Mouse (Mus musculus) forebrain, embryonic 16.5 days (tissue): ENCODE measurements around the gene Ptpn6. TPM values are rescaled to one million over a fixed set of nuclear protein-coding genes. Genes with fewer than 3 reads are reported as not detected.
"Not testable (repeated sequence)": the region's sequence is repeated elsewhere in the genome, so short reads cannot be mapped to it uniquely, and the experiment has no call there.

ENCODE experiments used
- ATAC-seq: fragments of 200-750 bp; cut with Nextera tagmentation; 2 replicates; pipeline ENCODE4 v1.8.0; 2017; ENCODE audit warnings: mild to moderate bottlenecking, moderate library complexity
- H3K27ac ChIP-seq: fragments of 300-500 bp; sonication (generic); 2 replicates; pipeline ENCODE4 v1.5.1; 2014; ENCODE audit warnings: low read length, control low read depth
- H3K27me3 ChIP-seq: fragments of 300-500 bp; sonication (generic); replicated peaks from 2 replicates; pipeline ENCODE4 v1.6.1; 2014; ENCODE audit warnings: low read length; ENCODE audit not compliant: control insufficient read depth, insufficient read depth
- H3K36me3 ChIP-seq: fragments of 300-500 bp; sonication (generic); 2 replicates; pipeline ENCODE4 v1.6.1; 2014; ENCODE audit not compliant: control insufficient read depth, insufficient read depth
- H3K4me1 ChIP-seq: fragments of 300-500 bp; sonication (generic); replicated peaks from 2 replicates; pipeline ENCODE4 v1.6.1; 2014; ENCODE audit warnings: low read length; ENCODE audit not compliant: control insufficient read depth, insufficient read depth
- H3K4me2 ChIP-seq: fragments of 300-500 bp; sonication (generic); 2 replicates; pipeline ENCODE4 v1.6.1; 2014; ENCODE audit warnings: mild to moderate bottlenecking, low read length, control low read depth
- H3K4me3 ChIP-seq: fragments of 300-500 bp; sonication (generic); replicated peaks from 2 replicates; pipeline ENCODE4 v1.5.1; 2014; ENCODE audit warnings: mild to moderate bottlenecking, low read length, control low read depth
- H3K9ac ChIP-seq: fragments of 300-500 bp; sonication (generic); replicated peaks from 2 replicates; pipeline ENCODE4 v1.6.1; 2014; ENCODE audit warnings: low read depth, low read length, control low read depth
- H3K9me3 ChIP-seq: fragments of 300-500 bp; sonication (generic); 2 replicates; pipeline ENCODE4 v1.6.1; 2016; ENCODE audit warnings: low read length; ENCODE audit not compliant: control insufficient read depth
- WGBS: fragments of 180-500 bp; shearing (Covaris S2); extraction: QIAGEN DNeasy Blood & Tissue Kit; methylation state at CpG from one replicate; pipeline ENCODE4 v1.1.7; 2014; 5-methylcytosine and 5-hydroxymethylcytosine counted together
- microRNA counts: library from miRNA; unstranded; fragments of <30 nt; microRNA quantifications from one replicate; lab custom pipeline; 2016
- microRNA-seq: library from miRNA; unstranded; fragments of <30 nt; microRNA quantifications from one replicate; pipeline ENCODE4, GENCODE M21; 2017
- polyA plus RNA-seq: library from polyadenylated mRNA; unstranded; fragments of >200 nt; fragmentation: Nextera tagmentation; extraction: Ambion mirVana; gene quantifications from 2 replicates; pipeline ENCODE4 v1.2.1, GENCODE M21; 2015

Gene Ptpn6
- polyA plus RNA-seq, 1 experiment from 2014 or later, result 3.3 TPM

DNA sequence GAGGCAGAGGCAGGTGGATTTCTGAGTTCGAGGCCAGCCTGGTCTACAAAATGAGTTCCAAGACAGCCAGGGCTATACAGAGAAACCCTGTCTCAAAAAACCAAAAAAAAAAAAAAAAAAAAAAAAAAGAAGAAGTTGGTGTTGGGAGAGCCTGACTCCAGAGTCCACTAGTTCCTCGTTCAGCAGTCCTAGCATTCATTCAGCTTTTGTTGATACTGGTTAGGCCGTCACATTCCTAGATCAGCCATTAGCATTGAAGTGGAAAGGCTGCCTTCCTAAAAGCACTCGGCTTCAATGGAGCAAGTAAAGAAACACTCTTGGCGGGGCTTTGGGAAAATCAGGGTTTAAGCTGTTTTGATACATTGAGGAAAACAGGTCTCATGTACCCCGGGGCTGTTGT is 56.2 kb downstream of the Ptpn6 start:
- H3K4me3 ChIP-seq, H3K4me2 ChIP-seq, H3K27me3 ChIP-seq, H3K36me3 ChIP-seq, H3K9me3 ChIP-seq, ATAC-seq, H3K4me1 ChIP-seq, H3K9ac ChIP-seq, H3K27ac ChIP-seq: not testable (repeated sequence)
- WGBS, result 39% methylated on average over 6 of the region's 6 CpGs

DNA sequence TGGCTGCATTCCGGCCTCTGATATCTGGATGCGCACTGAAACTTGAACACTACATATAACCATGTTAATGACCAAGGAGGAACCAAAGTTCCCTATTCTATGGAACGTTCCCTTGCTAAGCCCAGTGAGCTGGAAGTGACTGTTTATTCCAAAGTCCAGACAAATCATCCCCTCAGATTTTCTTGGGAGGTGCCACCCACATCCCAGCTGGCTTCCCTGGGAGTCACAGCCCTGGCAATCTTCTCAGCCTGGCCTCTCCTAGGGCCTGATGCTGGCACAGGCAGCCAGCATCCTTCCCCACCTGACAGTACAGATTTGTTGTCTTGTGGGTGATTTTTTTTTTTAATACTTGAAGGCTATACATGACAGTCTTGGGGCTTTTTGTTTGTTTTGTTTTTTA is 59.0 kb downstream of the Ptpn6 start:
- H3K9ac ChIP-seq, result no peak overlapping the region
- H3K4me2 ChIP-seq, result no peak overlapping the region
- no peaks in the 10 kb centered on the region for H3K4me1 ChIP-seq
- H3K27me3 ChIP-seq, result no peaks in the 10 kb centered on the region
- H3K4me3 ChIP-seq, result no peak overlapping the region
- 96% methylated on average over 3 of the region's 3 CpGs for WGBS
- H3K9me3 ChIP-seq, result no peaks in the 10 kb centered on the region
- no peaks in the 10 kb centered on the region for H3K36me3 ChIP-seq
- no peak for ATAC-seq
- H3K27ac ChIP-seq, result no peak overlapping the region

DNA sequence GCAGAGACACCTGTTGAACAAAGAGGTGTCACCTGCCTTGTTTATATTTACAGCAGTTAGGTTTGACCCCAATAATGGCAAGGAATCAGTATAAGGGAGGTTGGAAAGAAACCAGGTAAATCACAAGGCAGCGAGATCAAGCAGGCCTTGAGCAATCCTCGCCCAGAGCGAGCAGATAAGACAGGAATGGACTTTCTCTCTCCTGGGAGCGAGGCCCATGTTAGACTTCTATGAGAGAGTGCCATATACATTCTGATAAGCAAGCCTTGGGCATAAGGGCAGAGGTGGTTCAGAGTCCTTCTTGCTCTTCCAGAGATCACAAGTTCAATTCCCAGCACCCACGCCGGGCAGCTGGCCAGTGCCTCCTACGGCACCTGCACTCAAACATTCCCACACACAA is 59.7 kb downstream of the Ptpn6 start:
- no peak for ATAC-seq
- no peak overlapping the region for H3K27ac ChIP-seq
- no peak overlapping the region for H3K4me3 ChIP-seq
- H3K27me3 ChIP-seq, result no peaks in the 10 kb centered on the region
- H3K9ac ChIP-seq, result no peak overlapping the region
- no peak overlapping the region for H3K4me2 ChIP-seq
- H3K4me1 ChIP-seq, result no peaks in the 10 kb centered on the region
- H3K9me3 ChIP-seq, result no peaks in the 10 kb centered on the region
- 95% methylated on average over 7 of the region's 7 CpGs for WGBS
- no peaks in the 10 kb centered on the region for H3K36me3 ChIP-seq

GRCm38 (mm10) chr6:124676171-124676570 is 62.3 kb downstream of the Ptpn6 start:
- Histone ChIP-seq H3K36me3 (no peaks in the 10 kb centered on the region), H3K4me2 (no peak overlapping the region), H3K4me1 (no peaks in the 10 kb centered on the region), H3K27me3 (no peaks in the 10 kb centered on the region), H3K4me3 (no peak overlapping the region), H3K27ac (no peak overlapping the region), H3K9ac (no peak overlapping the region), H3K9me3 (no peaks in the 10 kb centered on the region)
- no peak for ATAC-seq
- WGBS, result 89% methylated on average over 6 of the region's 6 CpGs

- H3K36me3 ChIP-seq, result no peaks in the 10 kb centered on the region
- no peaks in the 10 kb centered on the region for H3K9me3 ChIP-seq
- H3K27ac ChIP-seq, result no peak overlapping the region
- 95% methylated on average over 7 of the region's 7 CpGs for WGBS
- no peaks in the 10 kb centered on the region for H3K27me3 ChIP-seq
- no peak for ATAC-seq
- no peak overlapping the region for H3K9ac ChIP-seq
- H3K4me1 ChIP-seq, result no peaks in the 10 kb centered on the region
- no peak overlapping the region for H3K4me2 ChIP-seq
- no peak overlapping the region for H3K4me3 ChIP-seq
These were observed 63.9 kb downstream of the Ptpn6 start for GRCm38 (mm10) chr6:124674591-124674990.

DNA sequence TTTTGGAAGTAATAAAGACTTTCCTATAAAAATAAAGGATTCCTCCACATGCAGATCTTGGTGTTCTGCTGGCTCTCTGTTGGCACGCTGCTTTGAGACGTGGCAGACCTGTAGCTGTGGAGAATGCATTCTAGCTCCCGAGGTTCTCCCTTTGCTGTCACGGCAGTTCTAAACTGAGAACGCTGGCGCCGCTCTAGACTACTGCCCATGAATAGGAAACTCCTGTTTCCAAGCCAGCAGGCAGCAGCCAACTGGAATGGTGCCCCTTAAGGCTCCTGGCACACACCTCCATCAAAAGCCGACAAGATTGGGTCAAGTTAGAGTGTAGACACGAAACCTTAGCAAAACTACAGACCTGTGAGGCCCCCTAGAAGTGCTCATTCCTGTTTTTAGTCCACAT is 64.9 kb downstream of the Ptpn6 start:
- 83% methylated on average over 9 of the region's 9 CpGs for WGBS
- Histone ChIP-seq H3K9ac (no peak overlapping the region), H3K36me3 (no peaks in the 10 kb centered on the region), H3K27me3 (no peaks in the 10 kb centered on the region), H3K27ac (no peak overlapping the region), H3K9me3 (no peaks in the 10 kb centered on the region), H3K4me1 (no peaks in the 10 kb centered on the region), H3K4me3 (no peak overlapping the region), H3K4me2 (no peak overlapping the region)
- ATAC-seq, result no peak

DNA sequence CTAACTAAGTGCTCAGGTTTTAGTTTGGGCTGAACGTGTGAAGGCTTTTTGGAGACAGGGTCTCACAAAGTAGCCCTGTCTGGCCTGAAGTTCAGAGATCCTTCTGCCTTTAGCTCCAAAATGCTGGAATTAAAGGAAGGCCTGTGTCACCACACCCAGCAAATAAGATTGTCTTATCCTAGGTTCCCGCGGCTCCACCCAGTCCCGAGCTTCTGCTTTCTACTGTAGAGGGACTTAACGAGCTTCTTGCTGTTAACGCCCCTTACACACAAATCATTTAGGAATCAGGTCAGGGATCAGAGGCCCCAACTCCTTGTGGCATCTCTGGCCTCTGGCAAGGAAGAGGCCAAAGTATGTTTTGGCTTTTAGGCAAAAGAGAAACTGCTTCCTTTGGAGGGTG is 66.4 kb downstream of the Ptpn6 start:
- Histone ChIP-seq H3K4me1 (no peaks in the 10 kb centered on the region), H3K27ac (no peak overlapping the region), H3K4me2 (no peak overlapping the region), H3K9ac (no peak overlapping the region), H3K4me3 (no peak overlapping the region), H3K9me3 (no peaks in the 10 kb centered on the region), H3K27me3 (no peaks in the 10 kb centered on the region), H3K36me3 (no peaks in the 10 kb centered on the region)
- ATAC-seq, result no peak
- 48% methylated on average over 6 of the region's 6 CpGs for WGBS

MicroRNAs within 50 kb of the gene (microRNA counts, 519-probe panel; counts per million panel counts)
- 1,149 counts per million, percentile 9 among the panel's probes with 10 or more counts for microRNA mmu-miR-141 (lab: Ali Mortazavi, UCI)
- 2,171 counts per million, percentile 42 among the panel's probes with 10 or more counts for microRNA mmu-miR-200c (lab: Ali Mortazavi, UCI)

Small RNA genes lying within 50 kb of the gene (microRNA-seq; reads per million reads assigned to microRNA genes)
- gene Mir141, result 49.3 reads per million, percentile 44 among the genes with 10 or more reads in this experiment
- gene Mir200c, result 248 reads per million, percentile 66 among the genes with 10 or more reads in this experiment

Other genes starting within 250 kb of the Ptpn6 start
- 0.10 and 0.11 TPM in 2 replicates for gene C1rl, start 245.6 kb downstream of the Ptpn6 start, polyA plus RNA-seq
- gene C1ra, start 226.3 kb downstream of the Ptpn6 start, polyA plus RNA-seq, result 0.11 and 0.55 TPM in 2 replicates
- 0.29 and 0.47 TPM in 2 replicates for gene C1s1, start 196.4 kb downstream of the Ptpn6 start, polyA plus RNA-seq
- gene C1rb, start 168.4 kb downstream of the Ptpn6 start, polyA plus RNA-seq, result not detected in 2 replicates
- gene C1s2, start 102.6 kb downstream of the Ptpn6 start, polyA plus RNA-seq, result 0.08 and 0.21 TPM in 2 replicates
- 35.9 and 36.7 TPM in 2 replicates for gene Lpcat3, start 75.7 kb downstream of the Ptpn6 start, polyA plus RNA-seq
- gene Emg1, start 26.5 kb downstream of the Ptpn6 start, polyA plus RNA-seq, result 142 and 150 TPM in 2 replicates
- 250 and 252 TPM in 2 replicates for gene Phb2, start 26.4 kb downstream of the Ptpn6 start, polyA plus RNA-seq
- gene Grcc10, start 2.7 kb upstream of the Ptpn6 start, polyA plus RNA-seq, result 614 and 641 TPM in 2 replicates
- not detected in 2 replicates for gene Gm45234, start 17.3 kb upstream of the Ptpn6 start, polyA plus RNA-seq
- 23.4 and 27.0 TPM in 2 replicates for gene Atn1, start 17.8 kb upstream of the Ptpn6 start, polyA plus RNA-seq
- 44.9 and 63.3 TPM in 2 replicates for gene Eno2, start 31.0 kb upstream of the Ptpn6 start, polyA plus RNA-seq
- gene Lrrc23, start 41.0 kb upstream of the Ptpn6 start, polyA plus RNA-seq, result 2.5 and 4.9 TPM in 2 replicates
- 4.7 and 5.9 TPM in 2 replicates for gene Spsb2, start 69.9 kb upstream of the Ptpn6 start, polyA plus RNA-seq
- 359 and 360 TPM in 2 replicates for gene Tpi1, start 75.6 kb upstream of the Ptpn6 start, polyA plus RNA-seq
- gene Usp5, start 90.8 kb upstream of the Ptpn6 start, polyA plus RNA-seq, result 203 and 216 TPM in 2 replicates
- 69.7 and 76.7 TPM in 2 replicates for gene Cdca3, start 90.8 kb upstream of the Ptpn6 start, polyA plus RNA-seq
- 0.42 and 0.75 TPM in 2 replicates for gene Gnb3, start 101.6 kb upstream of the Ptpn6 start, polyA plus RNA-seq
- gene P3h3, start 119.0 kb upstream of the Ptpn6 start, polyA plus RNA-seq, result 13.0 and 16.8 TPM in 2 replicates
- 21.8 and 28.8 TPM in 2 replicates for gene Gpr162, start 125.3 kb upstream of the Ptpn6 start, polyA plus RNA-seq
- 0.06 and 0.30 TPM in 2 replicates for gene Cd4, start 149.5 kb upstream of the Ptpn6 start, polyA plus RNA-seq
- 1.7 and 2.9 TPM in 2 replicates for gene Lag3, start 173.0 kb upstream of the Ptpn6 start, polyA plus RNA-seq
- gene Ptms, start 181.4 kb upstream of the Ptpn6 start, polyA plus RNA-seq, result 666 and 701 TPM in 2 replicates
- gene Mlf2, start 192.7 kb upstream of the Ptpn6 start, polyA plus RNA-seq, result 459 and 463 TPM in 2 replicates
- gene Cops7a, start 226.8 kb upstream of the Ptpn6 start, polyA plus RNA-seq, result 94.4 and 96.7 TPM in 2 replicates